Mouse (Mus musculus) heart, adult 9 months (tissue): ENCODE measurements around the gene Trmt1.

Source experiments
- DNase-seq, 2 experiments: peaks; one replicate each; pipeline ENCODE4 v3.0.0; 2022; ENCODE audit warnings: low spot score in 2 of 2

Trmt1 gene

GRCm38 (mm10) chr8:84686191-84687002 lies at the start of gene Trmt1:
Trmt1 (plus strand) TSS chr8:84686307.
- DNase-seq: no peak

GRCm38 (mm10) chr8:84637946-84638554 lies 48.1 kb upstream of the Trmt1 start:
- no peak for DNase-seq

GRCm38 (mm10) chr8:84638555-84639161 lies 47.4 kb upstream of the Trmt1 start:
- DNase-seq: peak in 1 of 2 experiments; percentile 51

GRCm38 (mm10) chr8:84639162-84640009 lies 46.7 kb upstream of the Trmt1 start:
- peak; percentile 94 to 95 for DNase-seq

- DNase-seq: no peak
Measured at GRCm38 (mm10) chr8:84640010-84640588, 46.0 kb upstream of the Trmt1 start.

- DNase-seq: no peak
Measured at GRCm38 (mm10) chr8:84640617-84641294, 45.4 kb upstream of the Trmt1 start.

GRCm38 (mm10) chr8:84641578-84642361 lies 44.3 kb upstream of the Trmt1 start:
- DNase-seq: no peak

- DNase-seq: no peak
Measured at GRCm38 (mm10) chr8:84643019-84643418, 43.1 kb upstream of the Trmt1 start.

GRCm38 (mm10) chr8:84646800-84647199 lies 39.3 kb upstream of the Trmt1 start:
- DNase-seq: no peak

- no peak for DNase-seq
Measured at GRCm38 (mm10) chr8:84647461-84647901, 38.6 kb upstream of the Trmt1 start.

- DNase-seq: no peak
Measured at GRCm38 (mm10) chr8:84650213-84650612, 35.9 kb upstream of the Trmt1 start.

GRCm38 (mm10) chr8:84653092-84653631 lies 32.9 kb upstream of the Trmt1 start:
- DNase-seq: no peak

GRCm38 (mm10) chr8:84654597-84654996 lies 31.5 kb upstream of the Trmt1 start:
- DNase-seq: no peak

GRCm38 (mm10) chr8:84655336-84656190 lies 30.5 kb upstream of the Trmt1 start:
- DNase-seq: no peak

- no peak for DNase-seq
Measured at GRCm38 (mm10) chr8:84656191-84656525, 29.9 kb upstream of the Trmt1 start.

- peak; percentile 88 to 94 for DNase-seq
Measured at GRCm38 (mm10) chr8:84656641-84657126, 29.4 kb upstream of the Trmt1 start.

- DNase-seq: no peak
Measured at GRCm38 (mm10) chr8:84657203-84657602, 28.9 kb upstream of the Trmt1 start.

- no peak for DNase-seq
Measured at GRCm38 (mm10) chr8:84657680-84658079, 28.4 kb upstream of the Trmt1 start.

- DNase-seq: no peak
Measured at GRCm38 (mm10) chr8:84658951-84659350, 27.2 kb upstream of the Trmt1 start.
